Mouse (Mus musculus): ENCODE data around the gene Maats1.

Maats1 gene

GRCm38 (mm10) chr16:38294685-38295348 lies 47.1 kb downstream of the Maats1 start, which contains the start of gene Nr1i2:
Nr1i2 (minus strand) TSS chr16:38294824.
- no peak for DNase-seq (ENCODE audit: low spot score)

- DNase-seq (ENCODE audit: low spot score): no peak
These were observed 51.8 kb downstream of the Maats1 start for GRCm38 (mm10) chr16:38290151-38290550.

- no peak for DNase-seq (ENCODE audit: low spot score)
These were observed 53.1 kb downstream of the Maats1 start for GRCm38 (mm10) chr16:38288851-38289250.

DNA sequence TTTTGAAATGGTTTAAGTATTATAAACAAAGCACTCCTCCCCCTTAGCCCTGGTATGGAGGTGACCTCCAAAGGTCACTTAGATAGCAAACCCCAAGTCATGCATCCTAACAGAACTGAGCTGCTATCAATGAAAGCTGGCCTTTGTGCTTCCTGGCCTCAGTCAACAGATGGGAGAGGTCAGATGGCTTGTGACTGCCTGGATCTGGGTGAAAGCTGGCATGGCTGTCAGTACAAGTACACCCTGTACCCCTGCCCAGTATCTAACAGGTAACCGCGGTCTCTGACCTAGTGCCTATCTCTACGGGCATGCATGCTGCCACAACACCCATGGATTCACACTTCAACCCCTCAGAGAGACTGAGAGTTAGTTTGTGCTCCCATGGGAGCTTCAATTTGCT lies 54.2 kb downstream of the Maats1 start:
- DNase-seq (ENCODE audit: low spot score): no peak

- no peak for DNase-seq (ENCODE audit: low spot score)
These were observed 54.6 kb downstream of the Maats1 start for GRCm38 (mm10) chr16:38287357-38287756.

DNA sequence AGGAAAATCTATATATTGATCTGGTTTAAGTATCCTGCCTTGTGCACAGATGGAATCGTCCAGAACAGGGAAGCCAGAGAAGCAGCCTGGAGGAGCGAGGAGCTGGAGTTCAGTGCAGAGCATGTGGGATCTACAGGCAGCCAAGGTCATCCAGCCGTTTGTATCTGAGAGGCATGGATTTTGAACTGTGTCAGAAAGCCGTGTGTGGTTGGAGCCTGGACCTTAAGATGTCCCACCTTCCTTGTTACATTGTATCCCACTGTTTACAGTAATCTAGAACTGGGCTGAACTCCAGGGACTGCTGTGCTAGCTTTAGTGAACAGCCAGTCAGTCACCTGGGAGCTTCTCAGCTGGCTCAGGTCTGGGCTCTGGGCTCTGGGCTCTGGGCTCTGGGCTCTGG lies 55.4 kb downstream of the Maats1 start:
- no peak for DNase-seq (ENCODE audit: low spot score)

DNA sequence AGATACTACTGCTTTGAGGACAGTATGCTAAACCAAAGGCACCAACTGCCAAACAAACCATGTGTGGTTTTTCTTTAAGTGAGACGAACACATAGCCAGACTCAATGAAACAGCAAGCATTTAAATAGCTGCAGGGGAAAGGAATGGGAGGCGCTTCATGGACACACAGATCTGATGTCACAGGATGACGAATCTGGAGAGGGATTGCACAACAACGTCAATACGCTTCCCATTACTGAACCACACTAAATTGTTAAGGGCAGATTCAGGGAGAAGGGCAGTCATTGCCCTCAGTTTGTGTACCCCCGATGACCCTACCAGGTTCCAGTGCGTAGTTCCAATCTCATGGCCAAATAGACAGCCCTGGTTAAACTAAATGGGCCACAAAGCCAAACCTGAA lies 56.1 kb downstream of the Maats1 start:
- DNase-seq (ENCODE audit: low spot score): no peak

DNA sequence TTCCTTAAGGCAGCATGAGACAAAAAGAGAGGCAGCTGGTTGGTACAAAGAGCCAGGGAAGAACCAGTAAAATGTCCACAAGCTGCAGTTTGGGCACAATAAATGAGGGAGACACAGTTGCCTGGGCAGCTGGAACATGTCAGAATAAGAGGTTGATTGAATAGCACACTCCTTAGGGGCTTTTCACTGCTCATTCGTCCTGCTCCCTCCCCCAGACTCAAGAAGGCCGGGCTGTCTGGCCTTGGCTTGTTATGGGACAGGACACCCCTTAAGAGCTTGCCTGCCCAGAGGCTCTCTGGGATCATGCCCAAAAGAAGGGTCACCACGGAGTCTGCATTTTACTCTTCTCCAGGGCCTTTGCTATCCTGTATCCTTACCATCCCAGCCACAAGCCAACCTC lies 58.6 kb downstream of the Maats1 start:
- no peak for DNase-seq (ENCODE audit: low spot score)

DNA sequence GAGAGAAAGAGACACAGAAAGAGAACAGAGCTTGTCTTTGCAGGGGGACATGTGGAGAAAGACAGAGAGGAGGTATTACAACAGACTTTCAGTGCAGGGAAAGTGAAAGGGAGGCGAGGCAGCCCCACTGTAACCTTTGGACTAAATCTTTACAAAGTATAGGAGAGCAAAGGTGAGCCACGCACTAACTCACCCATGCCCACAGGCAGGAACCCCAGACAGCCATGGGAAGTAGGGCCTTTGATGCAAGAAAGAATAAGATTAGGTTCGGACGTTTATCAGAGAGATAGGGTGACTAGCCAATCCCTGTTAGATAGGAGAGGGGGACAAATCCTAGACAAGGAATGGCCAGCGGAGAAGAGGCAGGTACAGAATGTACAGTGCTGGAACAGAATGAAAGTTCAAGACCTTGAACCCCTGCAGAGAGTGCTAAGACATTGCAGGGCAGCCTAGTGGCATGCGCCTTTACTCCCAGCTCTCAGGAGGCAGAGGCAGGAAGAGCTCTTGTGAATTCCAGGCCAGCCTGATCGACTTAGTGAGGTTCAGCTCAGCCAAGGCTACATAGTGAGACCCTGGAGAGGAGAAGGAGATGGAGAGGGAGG lies 59.3 kb downstream of the Maats1 start:
- DNase-seq (ENCODE audit: low spot score): no peak

GRCm38 (mm10) chr16:38280951-38281350 lies 61.0 kb downstream of the Maats1 start:
- DNase-seq (ENCODE audit: low spot score): no peak

GRCm38 (mm10) chr16:38279794-38280193 lies 62.1 kb downstream of the Maats1 start:
- DNase-seq (ENCODE audit: low spot score): no peak

GRCm38 (mm10) chr16:38274737-38275136 lies 67.2 kb downstream of the Maats1 start:
- DNase-seq (ENCODE audit: low spot score): no peak

GRCm38 (mm10) chr16:38272483-38272882 lies 69.5 kb downstream of the Maats1 start:
- no peak for DNase-seq (ENCODE audit: low spot score)

GRCm38 (mm10) chr16:38271601-38272000 lies 70.3 kb downstream of the Maats1 start:
- DNase-seq (ENCODE audit: low spot score): no peak

DNA sequence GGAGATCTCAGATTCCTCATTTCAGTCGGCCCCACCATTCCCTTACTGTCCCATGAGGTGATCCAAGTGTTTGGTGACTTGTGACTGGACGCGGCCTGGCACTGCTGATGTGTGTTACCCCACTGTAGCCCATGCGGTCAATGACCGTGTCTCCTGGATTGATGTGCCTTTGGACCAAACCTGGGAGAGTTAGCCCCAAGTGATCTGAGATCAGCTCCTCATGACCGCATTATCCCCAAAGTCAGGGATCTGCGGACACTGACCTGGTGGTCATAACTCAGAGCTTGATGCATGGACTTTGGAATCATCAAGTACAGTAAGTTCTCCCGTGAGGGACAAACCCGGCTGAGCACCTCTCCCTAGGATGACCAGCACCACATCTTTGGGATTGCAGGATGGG lies 86.0 kb downstream of the Maats1 start:
- DNase-seq (ENCODE audit: low spot score): no peak

- DNase-seq (ENCODE audit: low spot score): no peak
These were observed 86.8 kb downstream of the Maats1 start for GRCm38 (mm10) chr16:38255107-38255506.

- no peak for DNase-seq (ENCODE audit: low spot score)
These were observed 87.9 kb downstream of the Maats1 start for GRCm38 (mm10) chr16:38254001-38254400.

DNA sequence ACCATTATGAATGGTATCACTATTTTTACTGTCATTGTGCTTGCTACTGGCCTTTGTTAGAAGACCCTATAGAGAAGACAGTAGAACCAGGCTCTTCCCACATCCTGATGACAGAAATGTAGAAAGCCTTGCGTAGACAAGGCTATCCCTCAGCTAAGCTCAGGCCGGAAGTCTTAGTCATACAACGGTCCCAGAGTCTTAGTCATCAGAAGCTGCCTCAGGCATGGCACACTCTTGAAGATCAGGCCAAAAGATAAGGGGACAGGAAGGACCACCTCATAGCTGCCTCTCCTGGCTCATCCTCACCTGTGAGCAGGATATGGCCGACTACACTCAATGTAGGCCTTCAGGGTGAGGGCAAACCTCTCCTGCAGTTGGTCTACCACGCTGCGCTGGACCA lies 91.5 kb downstream of the Maats1 start:
- DNase-seq (ENCODE audit: low spot score): no peak

DNA sequence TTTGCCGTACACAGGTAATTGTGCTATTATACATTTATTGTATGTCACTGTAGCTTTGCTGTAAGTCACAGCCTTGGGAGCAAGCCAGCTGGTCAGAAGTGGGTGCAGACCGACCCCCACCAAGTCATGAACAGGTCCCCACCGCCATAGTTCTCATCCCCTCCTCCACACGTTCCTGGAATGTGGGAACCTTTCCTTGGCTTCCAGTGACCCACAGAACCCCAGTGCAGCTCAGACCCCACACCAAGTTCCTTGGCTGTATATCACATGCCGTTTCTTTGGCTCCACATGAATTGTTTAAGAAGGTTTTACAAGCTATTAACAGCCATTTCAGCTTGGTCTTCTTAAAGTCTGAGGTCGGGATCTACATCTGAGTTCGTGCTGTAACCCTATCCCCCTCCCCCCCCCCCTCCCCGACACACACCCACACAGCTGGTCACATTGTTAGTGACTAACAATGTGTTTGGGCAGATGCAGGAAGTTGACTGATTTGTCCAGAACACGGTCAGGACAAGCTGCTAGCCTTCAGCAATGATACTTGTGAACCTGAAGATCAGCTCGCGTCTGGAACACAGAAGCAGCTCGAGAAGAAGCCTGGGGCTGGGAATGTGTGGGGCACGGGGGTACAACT lies 93.5 kb downstream of the Maats1 start:
- DNase-seq (ENCODE audit: low spot score): no peak
